Mouse (Mus musculus): Measurements from ENCODE around the gene Nfkbiz. TPM values are rescaled to one million over a fixed set of nuclear protein-coding genes. Genes with fewer than 3 reads are reported as not detected.

Gene Nfkbiz
- polyA plus RNA-seq, 1 experiment from 2014 or later, result 5.5 TPM

DNA sequence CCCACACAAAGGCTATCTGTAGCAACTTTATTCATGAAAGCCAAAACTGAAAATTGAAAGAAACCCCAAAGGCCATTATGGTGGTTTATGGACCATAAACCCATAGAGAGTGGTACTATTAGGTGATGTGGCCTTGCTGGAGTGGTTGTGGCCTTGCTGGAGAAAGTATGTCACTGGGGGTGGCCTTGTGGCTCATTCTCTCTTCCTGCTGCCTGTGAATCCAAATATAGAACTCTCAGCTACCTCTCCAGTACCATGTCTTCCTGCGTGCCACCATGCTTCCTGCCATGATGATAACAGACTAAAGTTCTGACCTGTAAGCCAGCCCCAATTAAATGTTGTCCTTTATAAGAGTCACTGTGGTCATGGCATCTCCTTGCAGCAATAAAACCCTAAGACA is 33.9 kb downstream of the Nfkbiz start:
- H3K9me3 ChIP-seq (ENCODE audit: control insufficient read depth, low read length), result no peaks in the 10 kb centered on the region
- H3K4me3 ChIP-seq (ENCODE audit: low read depth, low read length), result no peak overlapping the region
- no peak for ATAC-seq (ENCODE audit: low read depth)
- no peak overlapping the region for H3K4me2 ChIP-seq (ENCODE audit: low read depth, low read length)
- no peak overlapping the region for H3K27ac ChIP-seq (replicated peaks; ENCODE audit: low read depth, low read length)
- no peaks in the 10 kb centered on the region for H3K4me1 ChIP-seq (ENCODE audit: control insufficient read depth, insufficient read depth, low read length)
- 100% methylated on average over 1 of the region's 1 CpGs for WGBS
- no peaks in the 10 kb centered on the region for H3K36me3 ChIP-seq (ENCODE audit: control insufficient read depth, insufficient read depth, low read length)
- no peak overlapping the region for H3K9ac ChIP-seq (ENCODE audit: low read depth, low read length)
- no peaks in the 10 kb centered on the region for H3K27me3 ChIP-seq (replicated peaks; ENCODE audit: control insufficient read depth, insufficient read depth, low read length)
- no peak for DNase-seq (ENCODE audit: low spot score)

DNA sequence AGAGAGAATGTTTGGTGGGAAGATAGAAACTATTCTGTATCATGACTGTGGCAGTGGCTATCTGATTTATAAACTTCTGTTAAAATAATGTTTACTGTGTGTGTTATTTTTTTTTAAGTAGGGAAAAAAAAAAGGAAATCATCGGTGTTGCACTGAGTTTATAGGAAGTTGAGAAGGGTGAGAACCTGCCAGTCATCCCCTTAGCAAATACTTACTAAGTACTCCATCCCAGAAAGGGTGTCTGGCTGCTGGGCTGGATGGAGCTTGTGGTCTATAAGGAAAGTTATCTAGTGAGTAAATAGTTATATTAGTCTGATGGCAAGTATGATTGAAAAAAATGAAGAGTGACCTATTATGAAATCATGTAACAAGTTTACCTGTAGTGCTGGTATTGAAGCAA is 37.1 kb downstream of the Nfkbiz start:
- H3K36me3 ChIP-seq (ENCODE audit: control insufficient read depth, insufficient read depth, low read length), result no peaks in the 10 kb centered on the region
- no peak overlapping the region for H3K27ac ChIP-seq (replicated peaks; ENCODE audit: low read depth, low read length)
- 88% methylated on average over 1 of the region's 1 CpGs for WGBS
- H3K9ac ChIP-seq (ENCODE audit: low read depth, low read length), result no peak overlapping the region
- H3K4me3 ChIP-seq (ENCODE audit: low read depth, low read length), result no peak overlapping the region
- no peaks in the 10 kb centered on the region for H3K9me3 ChIP-seq (ENCODE audit: control insufficient read depth, low read length)
- no peak overlapping the region for H3K4me2 ChIP-seq (ENCODE audit: low read depth, low read length)
- DNase-seq (ENCODE audit: low spot score) (no peak), ATAC-seq (ENCODE audit: low read depth) (no peak)
- H3K4me1 ChIP-seq (ENCODE audit: control insufficient read depth, insufficient read depth, low read length), result no peaks in the 10 kb centered on the region
- no peaks in the 10 kb centered on the region for H3K27me3 ChIP-seq (replicated peaks; ENCODE audit: control insufficient read depth, insufficient read depth, low read length)

DNA sequence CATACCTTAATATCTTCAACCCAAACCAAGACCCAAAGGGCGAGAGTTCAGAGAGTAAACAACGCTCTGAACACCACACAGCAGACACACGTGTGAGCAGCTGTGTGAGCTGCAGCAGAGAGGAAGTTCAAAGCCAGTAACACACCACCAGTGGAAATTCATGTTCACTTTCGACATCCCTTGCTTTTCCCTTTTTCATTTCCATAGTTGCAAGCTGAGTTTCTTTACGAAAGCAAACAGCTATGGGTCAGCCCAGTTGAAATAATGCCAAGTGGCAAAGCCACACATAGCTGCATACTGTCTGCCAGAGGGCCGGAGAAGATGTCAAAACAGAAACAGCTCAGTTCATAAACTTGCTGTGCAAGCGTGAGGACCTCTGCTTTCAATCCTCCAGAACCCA is 39.9 kb downstream of the Nfkbiz start:
- Histone ChIP-seq H3K4me1 (ENCODE audit: control insufficient read depth, insufficient read depth, low read length) (no peaks in the 10 kb centered on the region), H3K36me3 (ENCODE audit: control insufficient read depth, insufficient read depth, low read length) (no peaks in the 10 kb centered on the region), H3K27me3 (replicated peaks; ENCODE audit: control insufficient read depth, insufficient read depth, low read length) (no peaks in the 10 kb centered on the region), H3K4me3 (ENCODE audit: low read depth, low read length) (no peak overlapping the region), H3K9ac (ENCODE audit: low read depth, low read length) (no peak overlapping the region), H3K4me2 (ENCODE audit: low read depth, low read length) (no peak overlapping the region), H3K9me3 (ENCODE audit: control insufficient read depth, low read length) (no peaks in the 10 kb centered on the region), H3K27ac (replicated peaks; ENCODE audit: low read depth, low read length) (no peak overlapping the region)
- 77% methylated on average over 7 of the region's 7 CpGs for WGBS
- no peak for DNase-seq (ENCODE audit: low spot score)
- no peak for ATAC-seq (ENCODE audit: low read depth)

DNA sequence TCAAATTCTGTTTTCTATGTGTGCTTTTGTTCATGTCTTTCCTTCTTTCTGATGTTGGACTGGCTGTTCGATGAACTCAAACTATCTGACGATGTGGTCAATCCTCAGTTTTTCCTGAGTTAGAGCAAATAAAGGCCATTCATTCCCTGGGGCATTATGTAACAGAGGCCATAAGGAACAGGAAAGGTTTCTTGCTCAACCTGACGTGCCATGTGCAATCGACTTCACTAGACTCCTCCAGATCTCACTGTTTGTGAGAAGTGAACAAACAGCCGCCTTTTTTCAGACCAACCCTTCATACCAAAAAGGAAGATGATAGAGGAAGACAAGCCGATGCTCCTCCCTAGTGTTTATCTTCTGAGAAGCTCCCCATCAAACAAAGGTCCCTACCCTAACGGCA is 48.4 kb downstream of the Nfkbiz start:
- Histone ChIP-seq H3K4me2 (ENCODE audit: low read depth, low read length) (no peak overlapping the region), H3K27ac (replicated peaks; ENCODE audit: low read depth, low read length) (no peak overlapping the region), H3K27me3 (replicated peaks; ENCODE audit: control insufficient read depth, insufficient read depth, low read length) (no peaks in the 10 kb centered on the region), H3K4me1 (ENCODE audit: control insufficient read depth, insufficient read depth, low read length) (no peaks in the 10 kb centered on the region), H3K9ac (ENCODE audit: low read depth, low read length) (no peak overlapping the region), H3K4me3 (ENCODE audit: low read depth, low read length) (no peak overlapping the region), H3K36me3 (ENCODE audit: control insufficient read depth, insufficient read depth, low read length) (no peaks in the 10 kb centered on the region), H3K9me3 (ENCODE audit: control insufficient read depth, low read length) (no peaks in the 10 kb centered on the region)
- WGBS, result 84% methylated on average over 7 of the region's 7 CpGs
- DNase-seq (ENCODE audit: low spot score) (no peak), ATAC-seq (ENCODE audit: low read depth) (no peak)

DNA sequence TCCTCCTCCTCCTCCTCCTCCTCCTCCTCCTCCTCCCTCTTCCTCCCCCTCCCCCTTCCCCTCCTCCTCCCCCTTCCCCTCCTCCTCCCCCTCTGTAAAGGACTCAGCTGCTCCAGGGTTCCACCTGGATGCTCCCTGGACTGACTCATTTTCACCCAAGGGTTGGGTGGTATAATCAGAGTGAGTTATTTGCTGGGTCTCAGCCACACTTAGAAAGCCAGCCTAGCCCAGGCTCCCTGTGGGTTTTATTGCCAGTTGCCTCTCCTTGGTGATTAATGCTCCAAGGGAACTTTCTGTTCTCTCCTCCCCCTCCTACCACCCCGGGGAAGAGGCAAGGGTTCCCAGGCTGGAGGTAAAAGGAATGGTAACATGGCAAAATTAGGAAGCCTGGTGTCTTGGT is 49.4 kb downstream of the Nfkbiz start:
- Histone ChIP-seq H3K9me3 (ENCODE audit: control insufficient read depth, low read length) (no peaks in the 10 kb centered on the region), H3K9ac (ENCODE audit: low read depth, low read length) (no peak overlapping the region), H3K4me3 (ENCODE audit: low read depth, low read length) (no peak overlapping the region), H3K27me3 (replicated peaks; ENCODE audit: control insufficient read depth, insufficient read depth, low read length) (no peaks in the 10 kb centered on the region), H3K4me2 (ENCODE audit: low read depth, low read length) (no peak overlapping the region), H3K4me1 (ENCODE audit: control insufficient read depth, insufficient read depth, low read length) (no peaks in the 10 kb centered on the region), H3K36me3 (ENCODE audit: control insufficient read depth, insufficient read depth, low read length) (no peaks in the 10 kb centered on the region), H3K27ac (replicated peaks; ENCODE audit: low read depth, low read length) (no peak overlapping the region)
- 25% methylated on average over 1 of the region's 1 CpGs for WGBS
- ATAC-seq (ENCODE audit: low read depth) (no peak), DNase-seq (ENCODE audit: low spot score) (no peak)

DNA sequence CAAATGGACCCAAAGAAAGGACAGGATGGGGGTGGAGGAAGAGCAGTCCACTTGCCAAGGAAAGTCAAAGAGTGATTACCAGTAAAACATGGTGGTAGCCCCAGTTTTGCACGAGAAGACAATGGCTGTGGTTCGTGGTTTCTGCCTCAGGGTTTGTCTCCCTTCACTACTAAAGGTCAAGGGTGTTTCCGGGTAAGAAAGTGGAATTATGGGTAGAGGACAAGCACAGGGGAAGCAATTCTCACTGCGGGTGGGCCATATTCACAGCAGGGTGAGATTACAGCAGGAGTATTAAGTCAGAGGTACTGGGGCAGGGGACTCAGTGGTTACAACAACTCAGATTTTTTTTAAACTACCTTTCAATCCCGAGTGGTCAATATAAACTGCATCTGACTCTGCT is 50.0 kb downstream of the Nfkbiz start:
- H3K4me2 ChIP-seq (ENCODE audit: low read depth, low read length), result no peak overlapping the region
- H3K9me3 ChIP-seq (ENCODE audit: control insufficient read depth, low read length), result no peaks in the 10 kb centered on the region
- H3K27ac ChIP-seq (replicated peaks; ENCODE audit: low read depth, low read length), result no peak overlapping the region
- no peaks in the 10 kb centered on the region for H3K36me3 ChIP-seq (ENCODE audit: control insufficient read depth, insufficient read depth, low read length)
- H3K4me1 ChIP-seq (ENCODE audit: control insufficient read depth, insufficient read depth, low read length), result no peaks in the 10 kb centered on the region
- WGBS, result 77% methylated on average over 5 of the region's 5 CpGs
- ATAC-seq (ENCODE audit: low read depth), result no peak
- no peak overlapping the region for H3K4me3 ChIP-seq (ENCODE audit: low read depth, low read length)
- H3K27me3 ChIP-seq (replicated peaks; ENCODE audit: control insufficient read depth, insufficient read depth, low read length), result no peaks in the 10 kb centered on the region
- no peak for DNase-seq (ENCODE audit: low spot score)
- H3K9ac ChIP-seq (ENCODE audit: low read depth, low read length), result no peak overlapping the region

DNA sequence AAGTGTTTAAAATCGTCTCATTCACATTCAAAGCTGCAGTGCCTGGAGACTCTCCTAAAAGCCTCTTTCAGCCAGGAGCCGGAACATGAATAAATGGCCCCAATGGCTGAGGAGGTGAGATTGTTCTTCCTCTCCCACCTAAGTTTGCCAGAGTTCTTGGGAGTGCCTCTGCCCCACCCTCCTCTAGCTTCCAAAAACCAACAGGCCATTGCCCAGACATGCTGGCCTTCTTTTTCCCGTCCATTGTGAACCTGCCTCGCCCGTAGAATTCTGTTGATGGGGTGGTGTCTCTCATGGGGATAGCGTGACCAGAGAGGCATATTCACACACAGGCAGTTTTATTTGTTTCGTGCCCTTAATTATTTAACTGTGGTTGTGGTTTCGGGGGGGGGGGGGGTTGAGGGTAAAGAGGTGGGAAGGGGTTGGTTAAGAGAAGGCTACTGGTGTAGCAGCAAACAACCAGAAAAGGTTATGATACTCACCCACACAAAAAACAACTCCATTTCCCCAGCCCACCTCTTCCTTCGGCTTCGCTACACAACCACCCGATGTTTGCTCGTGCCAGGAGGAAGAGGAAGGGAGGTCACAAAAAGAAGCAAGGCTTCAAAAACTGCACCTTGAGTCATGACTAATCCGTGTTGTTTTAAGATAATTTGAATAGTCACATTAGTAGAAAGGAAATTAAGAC is 51.2 kb downstream of the Nfkbiz start:
- H3K9ac ChIP-seq (ENCODE audit: low read depth, low read length), result no peak overlapping the region
- no peak for ATAC-seq (ENCODE audit: low read depth)
- no peak overlapping the region for H3K4me2 ChIP-seq (ENCODE audit: low read depth, low read length)
- no peak overlapping the region for H3K27ac ChIP-seq (replicated peaks; ENCODE audit: low read depth, low read length)
- no peaks in the 10 kb centered on the region for H3K4me1 ChIP-seq (ENCODE audit: control insufficient read depth, insufficient read depth, low read length)
- no peaks in the 10 kb centered on the region for H3K9me3 ChIP-seq (ENCODE audit: control insufficient read depth, low read length)
- DNase-seq (ENCODE audit: low spot score), result no peak
- 79% methylated on average over 13 of the region's 13 CpGs for WGBS
- H3K27me3 ChIP-seq (replicated peaks; ENCODE audit: control insufficient read depth, insufficient read depth, low read length), result no peaks in the 10 kb centered on the region
- H3K36me3 ChIP-seq (ENCODE audit: control insufficient read depth, insufficient read depth, low read length), result no peaks in the 10 kb centered on the region
- no peak overlapping the region for H3K4me3 ChIP-seq (ENCODE audit: low read depth, low read length)

DNA sequence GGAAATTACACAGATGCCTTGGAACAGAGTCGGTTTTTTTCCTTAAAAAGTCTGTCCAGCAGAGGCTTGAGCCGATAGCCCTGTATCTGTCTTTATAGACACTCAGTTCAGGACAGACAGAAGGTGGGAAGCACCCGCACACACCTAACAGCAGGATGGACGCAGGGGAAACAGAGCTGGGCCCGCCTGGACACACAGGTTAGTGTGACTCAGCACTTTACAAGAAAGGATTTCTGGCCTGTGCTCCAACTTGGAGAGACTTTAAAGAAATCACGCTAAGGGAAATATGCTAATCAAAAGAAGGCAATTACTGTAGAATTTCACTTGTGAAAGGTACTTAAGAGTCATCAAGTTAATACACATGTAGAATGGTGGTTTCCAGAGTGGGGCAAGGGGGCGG is 54.3 kb downstream of the Nfkbiz start:
- no peak for DNase-seq (ENCODE audit: low spot score)
- no peaks in the 10 kb centered on the region for H3K9me3 ChIP-seq (ENCODE audit: control insufficient read depth, low read length)
- H3K9ac ChIP-seq (ENCODE audit: low read depth, low read length), result no peak overlapping the region
- H3K4me2 ChIP-seq (ENCODE audit: low read depth, low read length), result no peak overlapping the region
- no peak overlapping the region for H3K27ac ChIP-seq (replicated peaks; ENCODE audit: low read depth, low read length)
- WGBS, result 68% methylated on average over 7 of the region's 7 CpGs
- H3K36me3 ChIP-seq (ENCODE audit: control insufficient read depth, insufficient read depth, low read length), result no peaks in the 10 kb centered on the region
- no peak for ATAC-seq (ENCODE audit: low read depth)
- no peaks in the 10 kb centered on the region for H3K27me3 ChIP-seq (replicated peaks; ENCODE audit: control insufficient read depth, insufficient read depth, low read length)
- H3K4me3 ChIP-seq (ENCODE audit: low read depth, low read length), result no peak overlapping the region
- no peaks in the 10 kb centered on the region for H3K4me1 ChIP-seq (ENCODE audit: control insufficient read depth, insufficient read depth, low read length)

DNA sequence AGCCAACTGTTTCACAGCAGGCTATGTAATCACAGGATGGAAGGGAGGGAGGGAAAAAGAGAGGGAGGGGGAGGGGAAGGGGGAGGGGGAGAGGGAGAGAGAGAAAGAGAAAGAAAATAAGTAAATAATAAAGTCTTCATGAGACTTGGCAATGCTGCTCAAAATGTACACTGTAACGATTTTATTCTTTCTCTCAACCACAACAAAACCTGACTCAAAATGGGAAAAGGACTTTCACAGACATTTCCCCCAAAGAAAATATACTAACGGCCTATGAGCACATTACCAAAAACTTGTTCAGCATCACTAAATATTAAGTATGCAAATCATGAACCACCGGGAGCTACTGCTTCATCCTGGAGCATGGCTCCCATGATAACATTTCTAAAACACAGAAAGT is 54.8 kb downstream of the Nfkbiz start:
- no peaks in the 10 kb centered on the region for H3K36me3 ChIP-seq (ENCODE audit: control insufficient read depth, insufficient read depth, low read length)
- DNase-seq (ENCODE audit: low spot score), result no peak
- ATAC-seq (ENCODE audit: low read depth), result no peak
- H3K4me1 ChIP-seq (ENCODE audit: control insufficient read depth, insufficient read depth, low read length), result no peaks in the 10 kb centered on the region
- no peaks in the 10 kb centered on the region for H3K9me3 ChIP-seq (ENCODE audit: control insufficient read depth, low read length)
- no peak overlapping the region for H3K4me3 ChIP-seq (ENCODE audit: low read depth, low read length)
- no peak overlapping the region for H3K4me2 ChIP-seq (ENCODE audit: low read depth, low read length)
- no peaks in the 10 kb centered on the region for H3K27me3 ChIP-seq (replicated peaks; ENCODE audit: control insufficient read depth, insufficient read depth, low read length)
- no peak overlapping the region for H3K27ac ChIP-seq (replicated peaks; ENCODE audit: low read depth, low read length)
- 67% methylated on average over 3 of the region's 3 CpGs for WGBS
- H3K9ac ChIP-seq (ENCODE audit: low read depth, low read length), result no peak overlapping the region
